Mouse (Mus musculus): ENCODE measurements around the gene Arfgef3. TPM values are rescaled to one million over a fixed set of nuclear protein-coding genes. Genes with fewer than 3 reads are reported as not detected.

Arfgef3 gene
- polyA plus RNA-seq, 1 experiment from 2014 or later, result 1.8 TPM

DNA sequence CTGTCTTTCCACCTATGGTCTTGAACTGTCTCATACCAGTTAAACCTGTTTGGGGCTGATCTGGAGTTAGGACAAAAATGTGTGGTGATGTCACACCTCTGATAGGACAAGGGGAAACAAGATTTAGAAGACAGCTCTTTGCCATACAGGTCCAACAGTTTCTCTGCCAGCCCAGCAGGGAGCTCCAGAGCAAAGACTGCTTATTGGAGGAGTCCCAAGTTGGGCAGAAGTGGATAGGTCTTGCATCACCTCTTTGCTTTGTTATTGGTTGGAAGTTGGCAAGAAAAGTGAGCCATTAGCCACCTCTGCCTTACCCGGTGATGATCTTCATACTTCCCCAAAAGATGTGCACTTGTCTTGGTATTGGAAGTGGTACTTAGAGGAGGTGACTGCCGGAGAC lies 206.9 kb downstream of the Arfgef3 start:
- WGBS, result 96% methylated on average over 2 of the region's 2 CpGs
- Histone ChIP-seq H3K4me3 (ENCODE audit: low read length) (no peak overlapping the region), H3K4me2 (replicated peaks; ENCODE audit: low read depth, low read length) (no peak overlapping the region), H3K36me3 (ENCODE audit: control insufficient read depth, insufficient read depth, low read length) (peaks cover 4% of the 10 kb centered on the region; the same call in 1 of the 2 replicates), H3K9ac (ENCODE audit: low read depth, low read length) (no peak overlapping the region), H3K27me3 (ENCODE audit: control insufficient read depth, insufficient read depth, low read length) (no peaks in the 10 kb centered on the region), H3K4me1 (ENCODE audit: control insufficient read depth, insufficient read depth, low read length) (no peaks in the 10 kb centered on the region), H3K9me3 (ENCODE audit: control insufficient read depth, low read length) (no peaks in the 10 kb centered on the region), H3K27ac (ENCODE audit: low read depth, low read length) (no peak overlapping the region)
- no peak for ATAC-seq (ENCODE audit: low FRiP score, low TSS enrichment)

DNA sequence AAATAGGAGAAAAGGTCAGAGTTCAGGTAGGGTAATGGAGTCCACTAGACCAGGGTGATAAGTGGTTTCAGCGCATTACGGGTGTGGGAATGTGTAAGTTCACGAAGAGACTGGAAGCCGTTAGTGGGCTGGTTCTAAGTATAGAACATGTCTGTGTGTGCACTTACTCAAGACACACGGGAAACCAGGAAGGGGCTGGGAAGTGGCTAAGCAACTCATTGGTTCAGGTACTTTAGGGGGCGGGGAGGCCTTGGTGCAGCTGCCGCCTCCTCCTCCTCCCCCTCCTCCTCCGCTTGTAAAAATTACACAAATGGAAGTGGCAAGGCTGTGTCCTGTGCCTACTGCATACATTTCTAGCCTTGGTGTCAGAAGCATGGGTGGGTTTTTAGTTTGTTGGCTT lies 211.5 kb downstream of the Arfgef3 start:
- Histone ChIP-seq H3K4me1 (ENCODE audit: control insufficient read depth, insufficient read depth, low read length) (no peaks in the 10 kb centered on the region), H3K27ac (ENCODE audit: low read depth, low read length) (no peak overlapping the region), H3K9ac (ENCODE audit: low read depth, low read length) (no peak overlapping the region), H3K27me3 (ENCODE audit: control insufficient read depth, insufficient read depth, low read length) (no peaks in the 10 kb centered on the region), H3K4me3 (ENCODE audit: low read length) (no peak overlapping the region), H3K36me3 (ENCODE audit: control insufficient read depth, insufficient read depth, low read length) (peaks cover 12% of the 10 kb centered on the region), H3K9me3 (ENCODE audit: control insufficient read depth, low read length) (no peaks in the 10 kb centered on the region), H3K4me2 (replicated peaks; ENCODE audit: low read depth, low read length) (no peak overlapping the region)
- ATAC-seq (ENCODE audit: low FRiP score, low TSS enrichment), result no peak
- 71% methylated on average over 8 of the region's 8 CpGs for WGBS

Other genes starting within 250 kb of the Arfgef3 start
- 12.3 and 16.9 TPM in 2 replicates for gene Hebp2, start 197.9 kb downstream of the Arfgef3 start, polyA plus RNA-seq (2014; fragmentation: Nextera tagmentation; extraction: Ambion mirVana)
- gene Gm4922, start 42.8 kb upstream of the Arfgef3 start, polyA plus RNA-seq (2014; fragmentation: Nextera tagmentation; extraction: Ambion mirVana), result not detected in 2 replicates
- gene Perp, start 101.1 kb upstream of the Arfgef3 start, polyA plus RNA-seq (2014; fragmentation: Nextera tagmentation; extraction: Ambion mirVana), result 4.2 and 7.6 TPM in 2 replicates